Mouse (Mus musculus) kidney, embryonic 16.5 days (tissue): ENCODE measurements at regions not wholly inside any gene's neighbourhood (a gene's known extent, or its start where the extent isn't known, plus 50 kb on each side); places are given as distances from the start of the nearest gene placed in this dataset.

Experiments
- ATAC-seq: fragments of 200-750 bp; cut with Nextera tagmentation; 2 replicates; pipeline ENCODE4 v1.8.0; 2017; ENCODE audit warnings: moderate TSS enrichment; ENCODE audit not compliant: low FRiP score, low TSS enrichment
- H3K27ac ChIP-seq: fragments of 300-500 bp; sonication (generic); 2 replicates; pipeline ENCODE4 v1.5.1; 2014; ENCODE audit warnings: low read length
- H3K27me3 ChIP-seq: fragments of 300-500 bp; sonication (generic); 2 replicates; pipeline ENCODE4 v1.6.1; 2014; ENCODE audit warnings: low read length, control low read depth, mixed read lengths; ENCODE audit not compliant: insufficient read depth
- H3K36me3 ChIP-seq: fragments of 300-500 bp; sonication (generic); 2 replicates; pipeline ENCODE4 v1.6.1; 2014; ENCODE audit warnings: low read length, control low read depth, mixed read lengths; ENCODE audit not compliant: insufficient read depth
- H3K4me1 ChIP-seq: fragments of 300-500 bp; sonication (generic); 2 replicates; pipeline ENCODE4 v1.6.1; 2014; ENCODE audit warnings: low read length, control low read depth, mixed read lengths; ENCODE audit not compliant: insufficient read depth
- H3K4me2 ChIP-seq: fragments of 300-500 bp; sonication (generic); replicated peaks from 2 replicates; pipeline ENCODE4 v1.6.1; 2014; ENCODE audit warnings: low read depth, low read length
- H3K4me3 ChIP-seq: fragments of 300-500 bp; sonication (generic); 2 replicates; pipeline ENCODE4 v1.5.1; 2014; ENCODE audit warnings: mild to moderate bottlenecking, low read length
- H3K9ac ChIP-seq: fragments of 300-500 bp; sonication (generic); replicated peaks from 2 replicates; pipeline ENCODE4 v1.6.1; 2014; ENCODE audit warnings: low read length
- H3K9me3 ChIP-seq: fragments of 300-500 bp; sonication (generic); 2 replicates; pipeline ENCODE4 v1.6.1; 2016; ENCODE audit warnings: low read length, control low read depth
- WGBS: fragments of 180-500 bp; shearing (Covaris S2); extraction: QIAGEN DNeasy Blood & Tissue Kit; methylation state at CpG from one replicate; pipeline ENCODE4 v1.1.7; 2014; 5-methylcytosine and 5-hydroxymethylcytosine counted together

- Histone ChIP-seq H3K4me3 (no peak overlapping the region), H3K9ac (no peak overlapping the region), H3K4me1 (no peaks in the 10 kb centered on the region), H3K27ac (no peak overlapping the region), H3K36me3 (no peaks in the 10 kb centered on the region), H3K9me3 (no peaks in the 10 kb centered on the region), H3K27me3 (no peaks in the 10 kb centered on the region), H3K4me2 (no peak overlapping the region)
- peak; percentile 84 for ATAC-seq
- WGBS: 38% methylated on average over 3 of the region's 3 CpGs
Observed at GRCm38 (mm10) chr2:101416702-101417101, 207.8 kb upstream of the Rag2 start.

- H3K9ac ChIP-seq: no peak overlapping the region
- ATAC-seq: no peak
- 74% methylated on average over 8 of the region's 8 CpGs for WGBS
Observed at GRCm38 (mm10) chr2:101433141-101433895, 191.2 kb upstream of the Rag2 start.

GRCm38 (mm10) chr2:101440231-101440630 is 184.3 kb upstream of the Rag2 start:
- WGBS: 26% methylated on average over 5 of the region's 5 CpGs

More at GRCm38 (mm10) chr2:101433141-101433895, 191.2 kb upstream of the Rag2 start:
- Histone ChIP-seq H3K4me1 (no peaks in the 10 kb centered on the region), H3K4me3 (no peak overlapping the region), H3K4me2 (no peak overlapping the region), H3K27me3 (no peaks in the 10 kb centered on the region), H3K27ac (no peak overlapping the region), H3K36me3 (no peaks in the 10 kb centered on the region), H3K9me3 (no peaks in the 10 kb centered on the region)

GRCm38 (mm10) chr2:101441081-101441630 is 183.4 kb upstream of the Rag2 start:
- Histone ChIP-seq H3K27ac (no peak overlapping the region), H3K9me3 (no peaks in the 10 kb centered on the region), H3K4me3 (no peak overlapping the region), H3K4me2 (no peak overlapping the region), H3K36me3 (no peaks in the 10 kb centered on the region), H3K9ac (no peak overlapping the region), H3K4me1 (no peaks in the 10 kb centered on the region), H3K27me3 (no peaks in the 10 kb centered on the region)
- 73% methylated on average over 5 of the region's 5 CpGs for WGBS
- no peak for ATAC-seq

More at GRCm38 (mm10) chr2:101440231-101440630, 184.3 kb upstream of the Rag2 start:
- no peaks in the 10 kb centered on the region for H3K4me1 ChIP-seq
- no peaks in the 10 kb centered on the region for H3K9me3 ChIP-seq
- no peak overlapping the region for H3K27ac ChIP-seq
- H3K4me3 ChIP-seq: no peak overlapping the region
- no peaks in the 10 kb centered on the region for H3K36me3 ChIP-seq
- no peak overlapping the region for H3K9ac ChIP-seq
- H3K27me3 ChIP-seq: no peaks in the 10 kb centered on the region
- H3K4me2 ChIP-seq: no peak overlapping the region
- peak; percentile 63; the same call in 1 of the 2 replicates for ATAC-seq

- no peak overlapping the region for H3K9ac ChIP-seq
- H3K9me3 ChIP-seq: no peaks in the 10 kb centered on the region
- ATAC-seq: no peak
Observed at GRCm38 (mm10) chr2:101455591-101455990, 168.9 kb upstream of the Rag2 start.

GRCm38 (mm10) chr2:101458959-101459358 is 165.6 kb upstream of the Rag2 start:
- Histone ChIP-seq H3K27me3 (no peaks in the 10 kb centered on the region), H3K27ac (no peak overlapping the region), H3K9ac (no peak overlapping the region), H3K4me2 (no peak overlapping the region), H3K4me1 (no peaks in the 10 kb centered on the region), H3K9me3 (no peaks in the 10 kb centered on the region), H3K36me3 (no peaks in the 10 kb centered on the region), H3K4me3 (no peak overlapping the region)
- 94% methylated on average over 1 of the region's 1 CpGs for WGBS
- ATAC-seq: no peak

More at GRCm38 (mm10) chr2:101455591-101455990, 168.9 kb upstream of the Rag2 start:
- Histone ChIP-seq H3K4me1 (no peaks in the 10 kb centered on the region), H3K36me3 (no peaks in the 10 kb centered on the region), H3K4me2 (no peak overlapping the region), H3K27ac (no peak overlapping the region), H3K27me3 (no peaks in the 10 kb centered on the region), H3K4me3 (no peak overlapping the region)
- WGBS: 70% methylated on average over 5 of the region's 5 CpGs

GRCm38 (mm10) chr2:101462450-101462849 is 162.1 kb upstream of the Rag2 start:
- Histone ChIP-seq H3K4me1 (no peaks in the 10 kb centered on the region), H3K9me3 (no peaks in the 10 kb centered on the region), H3K27me3 (no peaks in the 10 kb centered on the region), H3K4me2 (no peak overlapping the region), H3K4me3 (no peak overlapping the region), H3K9ac (no peak overlapping the region), H3K36me3 (no peaks in the 10 kb centered on the region), H3K27ac (no peak overlapping the region)
- ATAC-seq: no peak
- 95% methylated on average over 1 of the region's 1 CpGs for WGBS

- Histone ChIP-seq H3K9ac (no peak overlapping the region), H3K9me3 (no peaks in the 10 kb centered on the region), H3K4me1 (no peaks in the 10 kb centered on the region), H3K27me3 (no peaks in the 10 kb centered on the region), H3K27ac (no peak overlapping the region), H3K4me3 (no peak overlapping the region), H3K4me2 (no peak overlapping the region), H3K36me3 (no peaks in the 10 kb centered on the region)
- WGBS: 51% methylated on average over 9 of the region's 9 CpGs
- no peak for ATAC-seq
Observed at GRCm38 (mm10) chr2:101464291-101465140, 160.0 kb upstream of the Rag2 start.

- 88% methylated on average over 6 of the region's 6 CpGs for WGBS
- no peaks in the 10 kb centered on the region for H3K9me3 ChIP-seq
- H3K4me1 ChIP-seq: no peaks in the 10 kb centered on the region
- ATAC-seq: no peak
- H3K9ac ChIP-seq: no peak overlapping the region
- no peak overlapping the region for H3K4me3 ChIP-seq
- no peaks in the 10 kb centered on the region for H3K27me3 ChIP-seq
- no peak overlapping the region for H3K4me2 ChIP-seq
- no peaks in the 10 kb centered on the region for H3K36me3 ChIP-seq
- H3K27ac ChIP-seq: no peak overlapping the region
Observed at GRCm38 (mm10) chr2:101470569-101471100, 153.9 kb upstream of the Rag2 start.
